Mouse (Mus musculus) lung, adult 2 months (tissue): ENCODE data around the gene Sdf2l1. TPM values are rescaled to one million over a fixed set of nuclear protein-coding genes. Genes with fewer than 3 reads are reported as not detected.
"Not testable (repeated sequence)": the region's sequence is repeated elsewhere in the genome, so short reads cannot be mapped to it uniquely, and the experiment has no call there.

ENCODE experiments used
- DNase-seq: peaks from one replicate; pipeline ENCODE4 v3.0.0; 2022
- H3K4me1 ChIP-seq: fragments of 200-500 bp; 2 replicates; pipeline ENCODE4 v1.6.1; 2011; ENCODE audit warnings: low read length; ENCODE audit not compliant: control insufficient read depth, insufficient read depth
- H3K4me3 ChIP-seq: fragments of 200-500 bp; replicated peaks from 2 replicates; pipeline ENCODE3; 2011; ENCODE audit warnings: low read depth, mild to moderate bottlenecking, control low read depth, low read length; ENCODE audit errors: extremely low read depth
- CTCF ChIP-seq: fragments of 200-500 bp; IDR thresholded peaks from 2 replicates; pipeline ENCODE4 v1.5.1; 2011; ENCODE audit warnings: mild to moderate bottlenecking, low read length, control low read depth; ENCODE audit not compliant: insufficient read depth
- POLR2A ChIP-seq: fragments of 200-500 bp; IDR thresholded peaks from 2 replicates; pipeline ENCODE4 v1.6.1; 2011; ENCODE audit warnings: low read depth, mild to moderate bottlenecking, control low read depth, low read length, borderline replicate concordance; ENCODE audit errors: extremely low read depth
- WGBS: fragments of 180-500 bp; shearing (Covaris S2); methylation state at CpG from one replicate; pipeline ENCODE4 v1.1.7; 2018; 5-methylcytosine and 5-hydroxymethylcytosine counted together
- polyA plus RNA-seq: library from polyadenylated mRNA; depleted of rRNA; stranded (reverse); fragments of >200 nt; gene quantifications from 2 replicates; pipeline ENCODE4 v1.2.3, GENCODE M21; 2012; rRNA removed

Sdf2l1 gene
- 29.1 and 37.2 TPM in 2 replicates for polyA plus RNA-seq

DNA sequence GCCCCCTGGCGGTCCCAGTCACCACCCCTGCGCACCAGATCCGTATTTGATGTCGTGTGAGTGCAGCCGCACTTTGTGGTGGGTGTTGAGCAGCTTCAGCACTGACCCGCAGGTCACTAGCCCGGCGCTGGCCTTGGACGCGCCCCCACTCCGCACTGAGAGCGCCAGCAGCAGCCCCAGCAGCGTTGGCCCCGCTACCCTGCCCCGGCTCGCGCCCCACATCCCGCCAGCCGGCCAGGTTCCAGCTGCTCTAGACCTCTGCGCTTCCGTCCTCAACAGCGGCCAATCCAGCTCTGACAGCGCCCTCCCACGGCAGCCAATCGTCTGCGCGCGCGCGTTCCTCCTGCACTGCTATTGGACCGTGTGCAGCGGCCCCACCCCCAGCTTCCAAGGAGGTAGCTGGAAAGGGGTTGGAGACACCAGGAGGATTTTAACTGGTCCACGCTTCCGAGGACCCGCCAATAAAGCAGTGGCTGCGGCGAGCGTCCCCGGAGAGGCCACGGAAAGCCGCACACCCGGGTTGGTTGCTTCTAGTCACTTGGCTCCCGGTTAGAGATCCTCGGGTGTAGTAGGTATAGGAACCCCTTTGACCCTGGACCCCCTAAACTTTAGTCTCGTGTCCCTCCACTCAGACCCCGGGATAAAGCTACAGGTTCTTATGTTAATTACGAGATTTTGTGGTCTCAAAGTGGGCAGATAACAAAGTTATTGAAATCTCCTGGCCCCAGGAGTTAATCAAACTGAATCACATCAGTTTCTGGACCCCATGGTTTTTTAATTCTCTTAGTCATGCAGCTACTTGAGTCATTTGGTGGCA lies at the start of gene Sdf2l1:
TSS of gene Sdf2l1 (minus strand) at position 295 of the 817 bp plus-strand sequence.
- Histone ChIP-seq H3K4me3 (peak within 1 kb of the TSS; percentile 86), H3K4me1 (peaks cover 3% of the 10 kb centered on the region; the same call in 1 of the 2 replicates)
- WGBS, result under 1% methylated on average over 47 of the region's 47 CpGs
- TF ChIP-seq CTCF, result 0 out of 2 replicates have a peak, but pooled peaks have one; percentile 4
- TF ChIP-seq POLR2A, result peak; percentile 29; the same call in 1 of the 2 replicates
- DNase-seq, result peak; percentile 95

GRCm38 (mm10) chr16:17181382-17181781 lies 49.2 kb upstream of the Sdf2l1 start:
- WGBS, result 53% methylated on average over 4 of the region's 4 CpGs
- no peak for DNase-seq
- no peak for TF ChIP-seq POLR2A
- TF ChIP-seq CTCF, result no peak
- no peak overlapping the region for H3K4me3 ChIP-seq
- peaks cover 6% of the 10 kb centered on the region for H3K4me1 ChIP-seq

DNA sequence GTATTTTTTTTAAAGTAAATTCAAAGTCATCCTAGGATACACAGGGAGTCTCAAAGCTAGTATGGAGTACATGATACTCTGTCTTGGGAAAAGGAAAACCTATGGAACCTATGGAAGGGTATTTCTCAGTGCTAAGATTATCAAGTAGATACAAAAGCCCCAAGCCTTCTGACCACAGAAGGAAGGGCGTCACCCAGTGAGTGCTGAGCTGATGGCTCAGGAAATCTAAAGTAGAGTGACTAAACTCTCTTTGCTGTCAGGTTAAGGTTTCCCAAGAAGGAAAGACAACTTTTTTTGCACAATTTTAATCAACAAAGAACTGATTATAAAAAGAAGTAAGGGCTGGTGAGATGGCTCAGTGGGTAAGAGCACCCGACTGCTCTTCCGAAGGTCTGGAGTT lies 47.5 kb upstream of the Sdf2l1 start:
- no peak for DNase-seq
- Histone ChIP-seq H3K4me3 (no peak overlapping the region), H3K4me1 (peaks cover 6% of the 10 kb centered on the region)
- TF ChIP-seq CTCF, result no peak
- TF ChIP-seq POLR2A, result no peak
- 84% methylated on average over 3 of the region's 3 CpGs for WGBS

- Histone ChIP-seq H3K4me3 (no peak overlapping the region), H3K4me1 (peaks cover 6% of the 10 kb centered on the region)
- DNase-seq, result no peak
- 86% methylated on average over 1 of the region's 1 CpGs for WGBS
- TF ChIP-seq CTCF, result no peak
- no peak for TF ChIP-seq POLR2A
These were observed 45.5 kb upstream of the Sdf2l1 start for GRCm38 (mm10) chr16:17177623-17178170.

DNA sequence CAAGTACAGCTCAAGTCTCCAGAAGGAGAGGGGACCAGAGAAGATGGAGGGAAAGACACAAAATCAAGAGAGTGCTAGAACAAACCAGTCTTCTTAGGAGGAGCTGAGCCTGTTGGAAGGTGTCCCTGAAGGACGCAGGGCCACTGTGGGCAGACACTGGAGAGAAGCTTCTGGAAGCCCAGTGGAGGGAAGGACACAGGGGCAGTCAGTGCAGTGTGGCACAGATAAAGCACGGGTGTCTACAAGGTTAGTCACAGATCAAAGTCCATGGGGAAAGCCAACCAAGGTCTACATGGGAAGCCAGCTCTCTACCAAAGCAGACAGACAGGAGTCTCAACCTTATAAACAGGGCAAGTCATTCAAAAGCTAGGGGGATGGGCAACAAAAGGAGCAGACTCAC lies 43.6 kb upstream of the Sdf2l1 start:
- WGBS, result 80% methylated on average over 2 of the region's 2 CpGs
- DNase-seq, result no peak

GRCm38 (mm10) chr16:17168049-17168448 lies 35.9 kb upstream of the Sdf2l1 start:
- no peak overlapping the region for H3K4me3 ChIP-seq
- 73% methylated on average over 5 of the region's 5 CpGs for WGBS
- DNase-seq, result no peak
- TF ChIP-seq CTCF (no peak), POLR2A (no peak)
- peaks cover 4% of the 10 kb centered on the region; the same call in 1 of the 2 replicates for H3K4me1 ChIP-seq

More for the DNA sequence above, 43.6 kb upstream of the Sdf2l1 start:
- no peak overlapping the region for H3K4me3 ChIP-seq
- no peaks in the 10 kb centered on the region; the same call in none of the 2 replicates for H3K4me1 ChIP-seq
- no peak for TF ChIP-seq CTCF
- TF ChIP-seq POLR2A, result no peak

DNA sequence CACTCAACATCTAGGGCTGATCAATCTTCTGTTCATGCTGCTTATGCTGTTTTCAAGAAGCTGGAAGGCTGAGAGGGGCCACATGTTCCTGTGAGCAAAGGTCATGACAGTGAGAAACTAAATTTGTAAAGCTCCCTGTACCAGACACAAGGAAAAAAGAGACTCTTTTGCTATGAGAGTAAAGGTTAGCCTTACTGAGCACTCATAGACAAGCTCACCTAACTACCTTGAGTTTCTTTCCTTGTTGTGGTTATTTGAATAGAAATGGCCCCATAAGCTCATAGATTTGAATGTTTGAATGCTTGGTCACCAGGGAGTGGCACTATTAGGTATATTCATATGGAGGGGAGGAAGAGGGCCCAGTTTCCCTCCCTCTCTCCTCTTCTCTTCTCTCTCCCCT lies 35.0 kb upstream of the Sdf2l1 start:
- TF ChIP-seq CTCF (no peak), POLR2A (no peak)
- H3K4me3 ChIP-seq, result no peak overlapping the region
- no peak for DNase-seq
- peaks cover 4% of the 10 kb centered on the region; the same call in 1 of the 2 replicates for H3K4me1 ChIP-seq

- H3K4me3 ChIP-seq, DNase-seq, H3K4me1 ChIP-seq: not testable (repeated sequence)
- WGBS, result 68% methylated on average over 1 of the region's 1 CpGs
These were observed 33.3 kb upstream of the Sdf2l1 start for GRCm38 (mm10) chr16:17165478-17165877.

- H3K4me1 ChIP-seq, result no peaks in the 10 kb centered on the region
- H3K4me3 ChIP-seq, result no peak overlapping the region
- TF ChIP-seq POLR2A (no peak), CTCF (no peak)
- WGBS, result 89% methylated on average over 2 of the region's 2 CpGs
- DNase-seq, result no peak
These were observed 22.2 kb upstream of the Sdf2l1 start for GRCm38 (mm10) chr16:17154346-17154745.

GRCm38 (mm10) chr16:17151874-17152273 lies 19.7 kb upstream of the Sdf2l1 start:
- TF ChIP-seq CTCF, result no peak
- no peak for TF ChIP-seq POLR2A
- 94% methylated on average over 4 of the region's 4 CpGs for WGBS
- no peak overlapping the region for H3K4me3 ChIP-seq

More at GRCm38 (mm10) chr16:17151874-17152273, 19.7 kb upstream of the Sdf2l1 start:
- DNase-seq, result no peak
- peaks cover 10% of the 10 kb centered on the region for H3K4me1 ChIP-seq
